Mouse (Mus musculus): ENCODE results near the gene Dusp3. TPM values are rescaled to one million over a fixed set of nuclear protein-coding genes. Genes with fewer than 3 reads are reported as not detected.

Gene Dusp3
- polyA plus RNA-seq, 1 experiment: 19.7 TPM

DNA sequence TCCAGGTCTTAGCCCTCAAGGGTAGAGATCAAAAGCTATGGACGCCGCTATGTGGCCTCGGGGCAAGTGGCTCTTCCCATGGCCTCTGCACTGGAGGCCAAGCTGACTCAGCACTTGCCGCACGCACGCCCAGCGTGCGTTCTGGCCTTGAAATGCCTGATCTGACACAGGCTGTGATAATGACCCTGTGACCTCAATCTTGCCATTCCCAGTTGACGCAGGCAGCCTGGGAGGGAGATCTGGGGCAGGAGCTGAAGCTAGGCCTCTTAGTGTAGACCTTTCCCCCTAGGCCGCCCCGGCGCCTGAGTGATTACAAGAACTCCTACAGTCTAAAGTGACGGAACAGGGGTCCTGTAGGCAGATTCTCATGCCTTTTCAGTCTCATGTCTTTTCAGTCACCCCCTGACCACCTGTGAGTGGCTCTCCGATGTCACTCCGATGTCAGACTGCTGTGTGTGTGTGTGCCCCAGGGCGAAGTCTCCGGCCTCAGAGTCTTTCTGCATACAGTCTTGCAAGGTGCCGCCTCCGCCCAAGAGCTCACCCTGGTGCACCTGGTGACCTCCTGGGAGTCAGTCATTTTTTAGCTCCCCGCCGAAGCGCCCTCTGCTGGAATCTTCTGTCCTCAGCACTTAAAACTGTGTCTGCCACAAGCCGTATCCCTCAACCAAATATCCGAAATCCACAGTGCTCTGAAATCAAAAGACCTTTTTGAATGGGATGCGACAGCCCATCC is 58.6 kb downstream of the Dusp3 start:
- Histone ChIP-seq H3K36me3 (ENCODE audit: control insufficient read depth, insufficient read depth, low read length) (no peaks in the 10 kb centered on the region), H3K4me1 (replicated peaks; ENCODE audit: control insufficient read depth, insufficient read depth, low read length) (no peaks in the 10 kb centered on the region), H3K27me3 (ENCODE audit: control insufficient read depth, insufficient read depth, low read length) (no peaks in the 10 kb centered on the region), H3K27ac (ENCODE audit: control insufficient read depth, insufficient read depth, low read length) (no peak overlapping the region), H3K4me3 (ENCODE audit: control insufficient read depth, insufficient read depth, low read length) (no peak overlapping the region)
- TF ChIP-seq CTCF (IDR thresholded peaks at IDR 0.05; ENCODE audit: borderline replicate concordance, control insufficient read depth, extremely low read depth, insufficient read depth, low read length, poor library complexity) (peak; percentile 56; the same call in 1 of the 2 replicates), POLR2A (IDR thresholded peaks at IDR 0.05; ENCODE audit: control insufficient read depth, extremely low read depth, insufficient read depth, low read length, poor library complexity) (no peak)
- WGBS: 67% methylated on average over 25 of the region's 25 CpGs
- DNase-seq: peak; percentile 19

DNA sequence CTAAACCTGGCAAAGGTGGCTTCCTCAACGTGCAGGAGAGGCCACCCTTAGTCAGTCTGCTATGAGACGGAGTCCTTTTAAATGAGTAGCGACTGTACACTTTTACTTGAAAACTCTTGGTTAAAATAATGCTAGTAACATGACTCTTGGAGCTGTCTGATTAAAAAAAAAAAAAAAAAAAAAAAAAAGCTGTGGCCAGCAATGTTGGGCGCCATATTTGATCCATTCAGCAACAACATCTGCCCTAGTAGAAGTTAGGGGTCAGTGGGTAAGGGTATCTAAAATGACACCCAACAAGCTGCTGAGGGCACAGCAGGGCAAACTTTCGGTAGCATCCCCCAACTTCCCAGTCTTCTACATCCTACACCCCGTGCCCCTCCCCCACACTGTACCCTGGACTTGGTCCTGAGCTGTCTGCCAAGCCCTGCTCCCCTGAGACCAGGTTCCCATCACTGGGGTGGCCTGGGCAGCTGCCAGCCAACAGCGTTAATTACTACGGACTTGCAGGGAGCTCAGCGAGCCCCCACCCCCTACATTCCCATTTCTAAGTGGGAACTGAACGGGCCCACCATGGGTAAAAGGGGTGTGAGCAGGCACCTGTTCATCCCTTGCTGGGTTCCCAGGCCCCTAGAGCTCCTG is 59.7 kb downstream of the Dusp3 start:
- H3K27ac ChIP-seq (ENCODE audit: control insufficient read depth, insufficient read depth, low read length): no peak overlapping the region

DNA sequence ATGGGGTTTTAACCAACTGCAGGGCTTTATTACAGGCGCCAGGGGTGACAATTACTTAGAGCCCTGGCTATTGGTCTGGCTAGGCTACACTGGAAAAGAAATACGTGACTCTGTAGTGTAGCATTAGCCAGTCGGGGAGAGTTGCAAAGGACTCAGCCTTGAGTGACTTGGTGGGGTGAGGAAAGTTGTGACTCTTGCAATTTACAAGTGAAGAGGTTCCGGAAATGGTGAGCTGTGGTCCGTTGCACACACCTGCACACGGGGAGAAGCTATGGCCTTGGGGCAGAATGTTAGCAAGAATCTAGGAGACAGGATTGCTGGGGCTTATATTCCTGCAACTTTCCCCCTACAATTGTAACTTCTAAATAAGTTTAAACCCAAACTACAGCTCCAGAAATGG is 61.2 kb downstream of the Dusp3 start:
- H3K27ac ChIP-seq (ENCODE audit: control insufficient read depth, insufficient read depth, low read length): no peak overlapping the region
- WGBS: 85% methylated on average over 6 of the region's 6 CpGs
- H3K4me3 ChIP-seq (ENCODE audit: control insufficient read depth, insufficient read depth, low read length): no peak overlapping the region
- no peaks in the 10 kb centered on the region for H3K27me3 ChIP-seq (ENCODE audit: control insufficient read depth, insufficient read depth, low read length)
- TF ChIP-seq POLR2A (IDR thresholded peaks at IDR 0.05; ENCODE audit: control insufficient read depth, extremely low read depth, insufficient read depth, low read length, poor library complexity): no peak
- no peak for TF ChIP-seq CTCF (IDR thresholded peaks at IDR 0.05; ENCODE audit: borderline replicate concordance, control insufficient read depth, extremely low read depth, insufficient read depth, low read length, poor library complexity)
- no peak for DNase-seq
- H3K4me1 ChIP-seq (replicated peaks; ENCODE audit: control insufficient read depth, insufficient read depth, low read length): no peaks in the 10 kb centered on the region
- H3K36me3 ChIP-seq (ENCODE audit: control insufficient read depth, insufficient read depth, low read length): no peaks in the 10 kb centered on the region

More for the DNA sequence above, 59.7 kb downstream of the Dusp3 start:
- Histone ChIP-seq H3K36me3 (ENCODE audit: control insufficient read depth, insufficient read depth, low read length) (no peaks in the 10 kb centered on the region), H3K4me1 (replicated peaks; ENCODE audit: control insufficient read depth, insufficient read depth, low read length) (no peaks in the 10 kb centered on the region), H3K27me3 (ENCODE audit: control insufficient read depth, insufficient read depth, low read length) (no peaks in the 10 kb centered on the region), H3K4me3 (ENCODE audit: control insufficient read depth, insufficient read depth, low read length) (no peak overlapping the region)
- 94% methylated on average over 10 of the region's 10 CpGs for WGBS
- TF ChIP-seq CTCF (IDR thresholded peaks at IDR 0.05; ENCODE audit: borderline replicate concordance, control insufficient read depth, extremely low read depth, insufficient read depth, low read length, poor library complexity): no peak
- TF ChIP-seq POLR2A (IDR thresholded peaks at IDR 0.05; ENCODE audit: control insufficient read depth, extremely low read depth, insufficient read depth, low read length, poor library complexity): no peak
- no peak for DNase-seq

DNA sequence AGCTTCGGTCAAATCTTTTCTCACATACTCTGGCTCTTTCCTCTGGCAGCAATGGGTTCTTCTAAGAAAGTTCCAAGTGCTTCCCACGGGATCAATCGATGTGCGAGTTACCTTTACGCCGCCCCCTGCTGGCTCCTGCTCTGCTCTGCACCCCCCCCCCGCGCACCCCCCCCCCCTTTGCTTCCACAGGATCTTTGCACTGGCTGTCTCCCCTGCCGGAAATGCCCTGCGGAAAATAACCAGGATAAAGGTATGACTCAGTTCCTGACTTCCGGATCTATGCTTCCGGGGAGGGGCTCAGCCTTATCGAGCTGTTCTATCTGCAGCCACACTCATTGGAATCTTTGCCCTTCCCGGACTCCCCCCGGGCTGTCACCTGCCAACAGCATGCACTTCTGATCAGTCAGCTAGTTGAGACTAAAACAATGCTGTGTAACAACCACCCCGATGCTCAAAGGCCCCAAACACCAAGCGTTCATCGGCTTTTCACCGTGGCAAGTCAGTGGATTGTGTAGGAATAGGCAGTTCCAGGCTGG is 62.3 kb downstream of the Dusp3 start:
- no peaks in the 10 kb centered on the region for H3K36me3 ChIP-seq (ENCODE audit: control insufficient read depth, insufficient read depth, low read length)
- WGBS: 62% methylated on average over 19 of the region's 19 CpGs

DNA sequence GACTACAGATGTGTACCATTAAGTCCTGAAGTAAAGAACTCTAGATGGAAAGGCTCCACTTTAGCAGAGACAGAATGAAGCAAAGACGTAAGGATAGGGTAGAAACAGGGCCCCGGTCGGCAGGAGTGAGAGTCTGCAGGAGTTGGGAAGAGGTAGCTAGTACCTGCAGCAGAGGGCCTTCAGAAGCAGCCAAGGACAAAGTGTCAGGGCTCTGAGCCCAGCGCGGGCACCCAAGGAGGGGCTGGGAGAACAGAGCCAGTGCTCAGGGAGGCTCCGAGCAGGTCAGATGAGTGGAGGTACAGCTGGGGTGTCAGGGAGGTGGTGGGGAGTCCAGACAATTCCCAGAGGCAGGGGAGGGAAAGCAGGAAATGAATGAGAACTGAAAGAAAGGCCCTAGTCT is 62.8 kb downstream of the Dusp3 start:
- 91% methylated on average over 6 of the region's 6 CpGs for WGBS

More for the DNA sequence above, 62.3 kb downstream of the Dusp3 start:
- Histone ChIP-seq H3K4me1 (replicated peaks; ENCODE audit: control insufficient read depth, insufficient read depth, low read length) (no peaks in the 10 kb centered on the region), H3K4me3 (ENCODE audit: control insufficient read depth, insufficient read depth, low read length) (no peak overlapping the region), H3K27me3 (ENCODE audit: control insufficient read depth, insufficient read depth, low read length) (no peaks in the 10 kb centered on the region), H3K27ac (ENCODE audit: control insufficient read depth, insufficient read depth, low read length) (no peak overlapping the region)
- DNase-seq: no peak
- TF ChIP-seq POLR2A (IDR thresholded peaks at IDR 0.05; ENCODE audit: control insufficient read depth, extremely low read depth, insufficient read depth, low read length, poor library complexity): no peak
- no peak for TF ChIP-seq CTCF (IDR thresholded peaks at IDR 0.05; ENCODE audit: borderline replicate concordance, control insufficient read depth, extremely low read depth, insufficient read depth, low read length, poor library complexity)

DNA sequence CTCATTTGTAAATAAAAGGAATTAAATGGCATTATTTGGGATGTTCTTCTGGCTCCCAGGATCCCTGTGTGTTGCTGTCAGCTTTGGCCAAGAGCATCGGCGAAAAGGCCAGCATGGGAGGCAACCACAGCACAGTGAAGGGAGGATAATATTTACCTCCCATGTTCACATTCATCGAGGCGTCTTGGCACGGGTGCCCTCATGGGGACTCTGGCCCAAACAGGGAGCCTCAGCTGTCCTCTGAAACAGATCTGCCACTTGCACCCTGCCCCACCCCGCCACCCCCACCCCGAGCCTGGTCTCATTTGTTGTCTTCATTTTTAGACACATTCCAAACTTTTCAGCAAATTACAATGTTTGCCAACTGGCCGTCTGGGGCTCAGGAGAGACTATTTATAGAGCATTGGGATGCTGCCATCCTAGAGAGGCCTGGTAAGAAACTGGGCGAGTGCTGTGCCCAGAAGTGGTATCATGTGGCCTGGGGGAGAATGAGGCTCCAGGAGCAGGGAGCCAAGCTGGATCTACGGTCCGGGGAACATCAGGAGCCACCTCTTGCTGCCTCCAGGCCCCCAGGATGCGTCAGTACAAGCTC is 65.4 kb downstream of the Dusp3 start:
- WGBS: 90% methylated on average over 12 of the region's 12 CpGs
- no peaks in the 10 kb centered on the region for H3K27me3 ChIP-seq (ENCODE audit: control insufficient read depth, insufficient read depth, low read length)
- H3K36me3 ChIP-seq (ENCODE audit: control insufficient read depth, insufficient read depth, low read length): no peaks in the 10 kb centered on the region
- TF ChIP-seq POLR2A (IDR thresholded peaks at IDR 0.05; ENCODE audit: control insufficient read depth, extremely low read depth, insufficient read depth, low read length, poor library complexity) (no peak), CTCF (IDR thresholded peaks at IDR 0.05; ENCODE audit: borderline replicate concordance, control insufficient read depth, extremely low read depth, insufficient read depth, low read length, poor library complexity) (no peak)
- H3K4me3 ChIP-seq (ENCODE audit: control insufficient read depth, insufficient read depth, low read length): no peak overlapping the region
- no peaks in the 10 kb centered on the region for H3K4me1 ChIP-seq (replicated peaks; ENCODE audit: control insufficient read depth, insufficient read depth, low read length)
- DNase-seq: no peak
- no peak overlapping the region for H3K27ac ChIP-seq (ENCODE audit: control insufficient read depth, insufficient read depth, low read length)

More for the DNA sequence above, 62.8 kb downstream of the Dusp3 start:
- no peak for DNase-seq
- Histone ChIP-seq H3K4me3 (ENCODE audit: control insufficient read depth, insufficient read depth, low read length) (no peak overlapping the region), H3K36me3 (ENCODE audit: control insufficient read depth, insufficient read depth, low read length) (no peaks in the 10 kb centered on the region), H3K4me1 (replicated peaks; ENCODE audit: control insufficient read depth, insufficient read depth, low read length) (no peaks in the 10 kb centered on the region), H3K27ac (ENCODE audit: control insufficient read depth, insufficient read depth, low read length) (no peak overlapping the region), H3K27me3 (ENCODE audit: control insufficient read depth, insufficient read depth, low read length) (no peaks in the 10 kb centered on the region)
- no peak for TF ChIP-seq CTCF (IDR thresholded peaks at IDR 0.05; ENCODE audit: borderline replicate concordance, control insufficient read depth, extremely low read depth, insufficient read depth, low read length, poor library complexity)
- no peak for TF ChIP-seq POLR2A (IDR thresholded peaks at IDR 0.05; ENCODE audit: control insufficient read depth, extremely low read depth, insufficient read depth, low read length, poor library complexity)

Other genes starting within 250 kb of the Dusp3 start
- 1.5 and 1.9 TPM in 2 replicates for gene Etv4, start 201.6 kb downstream of the Dusp3 start, polyA plus RNA-seq (2012; rRNA removed)
- 1.9 and 2.1 TPM in 2 replicates for gene Meox1, start 92.6 kb downstream of the Dusp3 start, polyA plus RNA-seq (2012; rRNA removed)
- 3.1 and 5.0 TPM in 2 replicates for gene Sost, start 20.0 kb downstream of the Dusp3 start, polyA plus RNA-seq (2012; rRNA removed)
- not detected in 2 replicates for gene Cfap97d1, start 2.7 kb downstream of the Dusp3 start, polyA plus RNA-seq (2012; rRNA removed)
- gene Mpp3, start 41.4 kb upstream of the Dusp3 start, polyA plus RNA-seq (2012; rRNA removed): 0.28 and 0.50 TPM in 2 replicates
- gene Cd300lg, start 54.5 kb upstream of the Dusp3 start, polyA plus RNA-seq (2012; rRNA removed): 12.5 and 18.3 TPM in 2 replicates
- gene Mpp2, start 101.5 kb upstream of the Dusp3 start, polyA plus RNA-seq (2012; rRNA removed): 3.7 and 3.8 TPM in 2 replicates
- 11.8 TPM in 2 replicates for gene Ppy, start 114.3 kb upstream of the Dusp3 start, polyA plus RNA-seq (2012; rRNA removed)
- 51.8 and 53.2 TPM in 2 replicates for gene Pyy, start 120.8 kb upstream of the Dusp3 start, polyA plus RNA-seq (2012; rRNA removed)
- gene Nags, start 158.5 kb upstream of the Dusp3 start, polyA plus RNA-seq (2012; rRNA removed): 0.09 and 0.43 TPM in 2 replicates
- gene Tmem101, start 169.4 kb upstream of the Dusp3 start, polyA plus RNA-seq (2012; rRNA removed): 26.2 and 31.3 TPM in 2 replicates
- 36.1 and 42.2 TPM in 2 replicates for gene Lsm12, start 198.3 kb upstream of the Dusp3 start, polyA plus RNA-seq (2012; rRNA removed)
- gene G6pc3, start 202.6 kb upstream of the Dusp3 start, polyA plus RNA-seq (2012; rRNA removed): 48.6 and 56.5 TPM in 2 replicates
- gene Hdac5, start 243.2 kb upstream of the Dusp3 start, polyA plus RNA-seq (2012; rRNA removed): 76.8 and 81.7 TPM in 2 replicates